Mouse (Mus musculus): ENCODE data around the gene Zswim8.

The Zswim8 gene

GRCm38 (mm10) chr14:20733041-20733951 lies 25.9 kb downstream of the Zswim8 start:
- peak; percentile 95 for DNase-seq (ENCODE audit: low read depth)

GRCm38 (mm10) chr14:20733952-20734774 lies 26.8 kb downstream of the Zswim8 start, which contains the start of gene Ndst2:
TSS of gene Ndst2 (minus strand) at chr14:20734562.
- peak; percentile 88 for DNase-seq (ENCODE audit: low read depth)

- DNase-seq (ENCODE audit: low read depth), result no peak
Observed at GRCm38 (mm10) chr14:20735052-20735451, 27.7 kb downstream of the Zswim8 start.

- peak; percentile 56 for DNase-seq (ENCODE audit: low read depth)
Observed at GRCm38 (mm10) chr14:20735892-20736390, 28.6 kb downstream of the Zswim8 start.

- peak; percentile 53 for DNase-seq (ENCODE audit: low read depth)
Observed at GRCm38 (mm10) chr14:20737306-20737705, 30.0 kb downstream of the Zswim8 start.

GRCm38 (mm10) chr14:20738511-20738910 lies 31.2 kb downstream of the Zswim8 start:
- no peak for DNase-seq (ENCODE audit: low read depth)

GRCm38 (mm10) chr14:20741301-20741700 lies 33.9 kb downstream of the Zswim8 start:
- no peak for DNase-seq (ENCODE audit: low read depth)

GRCm38 (mm10) chr14:20743614-20744013 lies 36.3 kb downstream of the Zswim8 start:
- no peak for DNase-seq (ENCODE audit: low read depth)

- peak; percentile 21 for DNase-seq (ENCODE audit: low read depth)
Observed at GRCm38 (mm10) chr14:20746935-20747334, 39.6 kb downstream of the Zswim8 start.

- DNase-seq (ENCODE audit: low read depth), result no peak
Observed at GRCm38 (mm10) chr14:20748388-20748787, 41.0 kb downstream of the Zswim8 start.

- no peak for DNase-seq (ENCODE audit: low read depth)
Observed at GRCm38 (mm10) chr14:20749494-20750051, 42.2 kb downstream of the Zswim8 start.

GRCm38 (mm10) chr14:20750503-20750902 lies 43.2 kb downstream of the Zswim8 start:
- no peak for DNase-seq (ENCODE audit: low read depth)

- no peak for DNase-seq (ENCODE audit: low read depth)
Observed at GRCm38 (mm10) chr14:20753792-20754191, 46.4 kb downstream of the Zswim8 start.

GRCm38 (mm10) chr14:20757370-20757907 lies 50.1 kb downstream of the Zswim8 start:
- no peak for DNase-seq (ENCODE audit: low read depth)

GRCm38 (mm10) chr14:20758768-20759435 lies 51.5 kb downstream of the Zswim8 start:
- DNase-seq (ENCODE audit: low read depth), result no peak

GRCm38 (mm10) chr14:20764942-20765341 lies 57.6 kb downstream of the Zswim8 start:
- no peak for DNase-seq (ENCODE audit: low read depth)

- peak; percentile 88 for DNase-seq (ENCODE audit: low read depth)
Observed at GRCm38 (mm10) chr14:20765642-20766258, 58.4 kb downstream of the Zswim8 start.

- DNase-seq (ENCODE audit: low read depth), result no peak
Observed at GRCm38 (mm10) chr14:20767936-20768335, 60.6 kb downstream of the Zswim8 start.

GRCm38 (mm10) chr14:20768581-20768980 lies 61.2 kb downstream of the Zswim8 start:
- no peak for DNase-seq (ENCODE audit: low read depth)

- DNase-seq (ENCODE audit: low read depth), result peak; percentile 41
Observed at GRCm38 (mm10) chr14:20771941-20772340, 64.6 kb downstream of the Zswim8 start.

- DNase-seq (ENCODE audit: low read depth), result peak; percentile 84
Observed at GRCm38 (mm10) chr14:20772808-20773207, 65.5 kb downstream of the Zswim8 start.
